Mouse (Mus musculus): ENCODE data around the gene Bdh1.

DNA sequence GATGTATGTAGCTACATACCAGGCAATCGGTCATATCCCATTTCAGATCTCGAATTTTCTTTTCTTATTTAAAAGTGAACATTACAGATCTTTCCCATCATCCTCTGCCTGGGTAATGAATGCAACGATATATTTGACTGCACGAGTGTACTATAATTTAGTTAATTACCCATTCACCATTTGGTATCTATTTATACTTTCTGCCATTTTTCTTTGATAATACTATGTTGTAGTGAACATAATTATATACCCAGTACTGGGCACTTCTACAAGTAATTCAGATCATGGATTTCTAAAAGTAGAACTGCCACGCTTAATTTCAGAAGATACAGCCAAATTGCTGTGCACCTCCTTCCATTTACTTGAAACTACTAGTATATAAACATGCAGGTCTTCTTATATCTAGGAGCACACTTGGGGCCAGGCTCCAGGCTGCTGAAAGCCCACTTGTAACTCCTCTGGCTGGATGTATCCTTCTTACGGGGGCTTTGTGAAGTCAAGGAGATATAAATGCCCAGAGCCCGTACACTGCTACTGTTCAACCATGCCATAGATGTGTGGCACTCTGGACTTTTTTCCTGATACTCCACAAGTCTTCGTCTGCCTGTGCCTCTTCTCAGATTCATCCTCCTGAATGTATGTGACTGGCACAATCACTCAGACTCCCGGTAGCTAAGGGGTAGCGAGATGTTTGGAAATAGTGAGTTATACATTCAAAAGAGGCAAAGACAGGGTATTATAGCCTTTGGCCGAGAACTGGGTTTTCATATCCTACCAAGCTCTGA, 21.0 kb upstream of the Bdh1 start:
- TF ChIP-seq CTCF (IDR thresholded peaks at IDR 0.05; ENCODE audit: low read depth), result no peak
- no peak for TF ChIP-seq EP300 (IDR thresholded peaks at IDR 0.05; ENCODE audit: low read depth)
